Comparison of ENCODE assay signal across 8 mouse cellular contexts in the genomic region with DNA sequence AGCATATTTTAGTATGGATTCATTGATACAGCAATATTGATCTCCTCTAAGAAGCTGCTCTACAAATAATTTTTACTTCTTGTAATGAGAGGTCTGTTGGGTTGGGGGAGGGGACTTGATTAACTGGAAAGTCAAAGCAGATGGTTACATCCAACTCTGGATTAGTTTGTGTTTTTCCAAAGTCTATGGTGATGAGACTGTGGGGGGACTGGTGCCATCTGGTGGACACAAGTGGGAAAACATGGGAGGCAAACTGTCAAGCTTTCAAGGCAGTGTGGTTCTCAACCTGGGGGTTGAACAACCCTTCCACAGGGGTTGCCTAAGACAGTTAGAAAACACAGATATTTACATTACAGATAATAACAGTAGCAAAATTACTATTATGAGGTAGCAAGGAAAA. TPM values are rescaled to one million over a fixed set of nuclear protein-coding genes. Genes with fewer than 3 reads are reported as not detected.
DNase-seq lines count a peak whose midpoint lies in the region; ATAC-seq and TF ChIP-seq lines count a peak whose summit lies in the region.

No protein-coding gene starts in this region.

- no peak overlapping the region for H3K4me2 ChIP-seq in kidney, embryonic 16.5 days (replicated peaks; ENCODE audit: low read depth, low read length)
- H3K4me2 ChIP-seq in liver, postnatal 0 days (ENCODE audit: low read depth, low read length): no peak overlapping the region

- peak; percentile 79 for TF ChIP-seq CTCF in E14TG2a.4 (conservative IDR thresholded peaks at IDR 0.05; ENCODE audit: low read length)
- TF ChIP-seq CTCF in liver, postnatal 0 days (IDR thresholded peaks at IDR 0.05; ENCODE audit: low read depth): peak; percentile 85

- ATAC-seq in kidney, embryonic 16.5 days (ENCODE audit: low FRiP score, low TSS enrichment): peak; percentile 31; the same call in 1 of the 2 replicates
- no peak for ATAC-seq in liver, postnatal 0 days

- TF ChIP-seq EP300 in liver, postnatal 0 days (IDR thresholded peaks at IDR 0.05; ENCODE audit: low read depth): no peak

- peak; percentile 18 to 38 for DNase-seq in cerebellum, adult 18-20 months
- DNase-seq in cerebellum, adult 11-12 months: no peak
- peak; percentile 14 for DNase-seq in c-Kit-positive CD71-positive TER-119-positive erythroid progenitor cells, embryonic 14.5 days (ENCODE audit: low spot score)
- DNase-seq in frontal cortex, postnatal 14 days (ENCODE audit: low spot score in 2 of 2): peak; percentile 12 to 57
- DNase-seq in liver, postnatal 0 days: peak; percentile 48
- DNase-seq in retina, postnatal 7 days (ENCODE audit: low read depth, low spot score): peak; percentile 32

- no peaks in the 10 kb centered on the region for H3K4me1 ChIP-seq in E14TG2a.4 (replicated peaks; ENCODE audit: low read depth, low read length)
- H3K4me1 ChIP-seq in kidney, embryonic 16.5 days (ENCODE audit: insufficient read depth, low read length): no peaks in the 10 kb centered on the region
- no peaks in the 10 kb centered on the region for H3K4me1 ChIP-seq in liver, postnatal 0 days (ENCODE audit: insufficient read depth)

- no peaks in the 10 kb centered on the region for H3K36me3 ChIP-seq in E14TG2a.4 (ENCODE audit: insufficient read depth, low read length)
- H3K36me3 ChIP-seq in kidney, embryonic 16.5 days (ENCODE audit: insufficient read depth, low read length): no peaks in the 10 kb centered on the region
- no peaks in the 10 kb centered on the region for H3K36me3 ChIP-seq in liver, postnatal 0 days (replicated peaks; ENCODE audit: insufficient read depth, low read length)

- H3K27me3 ChIP-seq in E14TG2a.4 (ENCODE audit: insufficient read depth, low read length): no peaks in the 10 kb centered on the region
- no peaks in the 10 kb centered on the region for H3K27me3 ChIP-seq in kidney, embryonic 16.5 days (ENCODE audit: insufficient read depth, low read length)
- no peaks in the 10 kb centered on the region for H3K27me3 ChIP-seq in liver, postnatal 0 days (ENCODE audit: insufficient read depth, low read length)

- H3K27ac ChIP-seq in kidney, embryonic 16.5 days (ENCODE audit: low read length): no peak overlapping the region
- no peak overlapping the region for H3K27ac ChIP-seq in liver, postnatal 0 days (ENCODE audit: low read depth)

- no peaks in the 10 kb centered on the region for H3K9me3 ChIP-seq in E14TG2a.4 (ENCODE audit: low read length)
- no peaks in the 10 kb centered on the region for H3K9me3 ChIP-seq in kidney, embryonic 16.5 days (ENCODE audit: low read length)
- no peaks in the 10 kb centered on the region for H3K9me3 ChIP-seq in liver, postnatal 0 days (ENCODE audit: low read length)

- no peak overlapping the region for H3K4me3 ChIP-seq in E14TG2a.4 (replicated peaks; ENCODE audit: low read length)
- no peak overlapping the region for H3K4me3 ChIP-seq in kidney, embryonic 16.5 days (ENCODE audit: low read length)
- H3K4me3 ChIP-seq in liver, postnatal 0 days (ENCODE audit: low read depth, low read length): no peak overlapping the region

- H3K9ac ChIP-seq in kidney, embryonic 16.5 days (replicated peaks; ENCODE audit: low read length): no peak overlapping the region
- H3K9ac ChIP-seq in liver, postnatal 0 days (replicated peaks): no peak overlapping the region

RNA-seq across cellular contexts. Expression of gene Tmem182, which starts 39.2 kb away (rescaled TPM):
- 0.63 and 0.87 TPM in 2 replicates for polyA plus RNA-seq in kidney, embryonic 16.5 days (2015; fragmentation: Nextera tagmentation; extraction: Ambion mirVana)
- polyA plus RNA-seq in liver, postnatal 0 days (2015; fragmentation: Nextera tagmentation; extraction: Ambion mirVana): 0.06 and 1.1 TPM in 2 replicates

RNA-seq across cellular contexts. Expression of gene Mfsd9, which starts 54.1 kb away (rescaled TPM):
- polyA plus RNA-seq in kidney, embryonic 16.5 days (2015; fragmentation: Nextera tagmentation; extraction: Ambion mirVana): 5.9 and 7.2 TPM in 2 replicates
- 0.62 and 0.65 TPM in 2 replicates for polyA plus RNA-seq in liver, postnatal 0 days (2015; fragmentation: Nextera tagmentation; extraction: Ambion mirVana)
